Mouse (Mus musculus): ENCODE results near the gene Ifi204. TPM values are rescaled to one million over a fixed set of nuclear protein-coding genes. Genes with fewer than 3 reads are reported as not detected.
"Not testable (repeated sequence)": the region's sequence is repeated elsewhere in the genome, so short reads cannot be mapped to it uniquely, and the experiment has no call there.

Ifi204 gene
- polyA plus RNA-seq (2015; fragmentation: Nextera tagmentation; extraction: Ambion mirVana): 8.3 and 9.8 TPM in 2 replicates

- DNase-seq (ENCODE audit: low spot score): peak; percentile 9
These were observed at the start of gene Ifi204 for GRCm38 (mm10) chr1:173766848-173767617. Ifi204 (minus strand) TSS chr1:173766943.

DNA sequence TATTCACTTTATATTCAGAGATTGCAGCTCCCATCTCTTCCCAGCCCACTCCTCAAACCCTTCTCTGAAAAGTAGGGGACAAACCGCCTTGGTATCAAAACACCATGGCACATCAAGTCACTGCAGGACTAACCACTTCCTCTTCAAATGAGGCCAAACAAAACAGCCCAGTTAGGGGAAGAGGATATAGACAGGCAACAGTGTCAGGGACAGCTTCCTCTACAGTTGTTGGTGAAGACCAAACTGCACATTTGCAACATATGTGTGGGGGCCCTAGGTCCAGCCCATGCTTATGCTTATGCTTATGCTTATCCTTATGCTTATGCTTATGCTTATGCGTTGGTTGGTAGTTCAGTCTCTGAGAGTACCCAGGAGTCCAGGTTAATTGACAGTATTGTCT is 42.6 kb upstream of the Ifi204 start:
- DNase-seq (ENCODE audit: low spot score): peak; percentile 58

DNA sequence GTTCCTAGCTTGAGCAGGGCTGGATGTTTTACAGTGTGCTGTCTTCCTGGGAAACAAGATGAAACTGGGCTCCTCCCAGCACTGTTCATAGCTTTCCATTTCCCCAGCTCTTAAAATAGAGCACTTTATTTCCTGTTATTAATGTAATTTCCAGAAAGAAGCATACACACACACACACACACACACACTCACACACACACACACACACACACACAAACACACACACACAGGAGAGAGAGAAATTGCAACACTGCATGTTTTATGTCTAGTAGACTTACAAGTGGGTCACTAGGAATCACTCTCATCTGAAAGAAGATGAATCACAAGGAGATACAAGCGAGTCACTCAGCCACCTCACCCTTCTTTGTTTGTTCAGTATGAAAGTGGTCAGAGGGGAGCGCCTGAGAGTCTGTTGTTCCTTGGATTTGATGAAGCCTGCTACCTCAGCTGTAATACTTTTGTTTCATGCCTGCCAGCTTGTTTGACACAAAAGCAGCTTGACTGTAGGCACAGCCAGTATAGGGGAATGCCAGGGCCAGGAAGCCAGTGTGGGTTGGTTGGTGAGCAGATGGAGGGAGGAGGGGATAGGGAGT is 36.0 kb upstream of the Ifi204 start:
- DNase-seq (ENCODE audit: low spot score): not testable (repeated sequence)

DNA sequence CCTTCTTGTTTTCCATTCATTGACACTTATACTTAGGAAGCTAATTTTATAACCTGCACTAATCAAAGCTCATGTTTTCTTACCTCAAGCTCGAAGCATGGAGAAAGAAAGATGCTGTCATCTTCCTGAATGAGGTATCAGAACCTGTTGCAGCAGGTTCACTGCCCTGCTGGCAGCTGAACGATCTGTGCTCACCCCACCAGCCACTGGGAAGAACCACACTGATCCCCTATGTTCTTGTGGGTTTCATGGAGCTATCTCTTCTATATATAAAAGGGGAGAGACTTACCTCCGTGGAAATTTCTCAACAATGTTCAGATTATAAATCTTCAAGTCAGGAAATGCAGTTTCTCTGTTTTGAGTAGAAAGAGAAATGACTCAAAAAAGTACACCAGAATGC is 35.5 kb upstream of the Ifi204 start:
- DNase-seq (ENCODE audit: low spot score): not testable (repeated sequence)

- not testable (repeated sequence) for DNase-seq (ENCODE audit: low spot score)
These were observed 35.0 kb upstream of the Ifi204 start for GRCm38 (mm10) chr1:173801791-173802190.

DNA sequence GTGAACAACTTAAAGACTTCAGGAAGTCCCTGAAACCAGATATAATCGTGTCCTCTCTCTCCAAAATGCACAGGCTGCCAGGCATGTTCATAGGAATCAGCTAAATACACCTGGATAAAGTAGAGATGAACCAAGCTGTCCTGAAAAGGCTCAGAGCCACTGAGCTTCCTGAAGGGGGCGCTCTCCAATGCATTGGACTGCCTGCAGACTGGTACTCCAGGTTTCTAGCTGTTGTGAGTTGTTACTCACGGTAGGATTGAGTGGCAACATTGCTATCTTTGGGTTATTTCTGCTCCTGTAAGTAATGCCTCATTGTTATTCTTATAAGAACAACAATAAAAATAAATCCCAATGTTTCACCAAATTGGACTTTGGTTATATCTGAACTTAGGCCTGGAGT is 6.7 kb upstream of the Ifi204 start:
- DNase-seq (ENCODE audit: low spot score): not testable (repeated sequence)

DNA sequence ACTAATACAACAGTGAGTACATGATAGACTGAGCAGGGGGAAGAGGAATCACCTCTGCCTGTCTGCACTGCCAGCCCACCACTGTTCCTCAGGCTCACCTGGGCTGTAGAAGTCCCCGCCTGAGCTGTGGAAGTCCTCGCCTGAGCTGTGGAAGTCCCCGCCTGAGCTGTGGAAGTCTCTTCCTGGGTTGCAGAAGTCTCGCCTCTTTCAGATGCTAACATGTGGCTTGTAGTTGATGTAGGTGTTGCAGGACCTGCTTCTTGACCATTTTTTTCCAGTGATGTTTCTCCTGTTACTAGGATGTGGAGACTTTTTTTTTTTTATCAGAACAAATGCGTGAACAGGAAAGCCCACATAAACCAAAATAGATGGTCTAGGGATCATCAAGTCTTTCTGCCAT is 6.7 kb downstream of the Ifi204 start:
- not testable (repeated sequence) for DNase-seq (ENCODE audit: low spot score)

DNA sequence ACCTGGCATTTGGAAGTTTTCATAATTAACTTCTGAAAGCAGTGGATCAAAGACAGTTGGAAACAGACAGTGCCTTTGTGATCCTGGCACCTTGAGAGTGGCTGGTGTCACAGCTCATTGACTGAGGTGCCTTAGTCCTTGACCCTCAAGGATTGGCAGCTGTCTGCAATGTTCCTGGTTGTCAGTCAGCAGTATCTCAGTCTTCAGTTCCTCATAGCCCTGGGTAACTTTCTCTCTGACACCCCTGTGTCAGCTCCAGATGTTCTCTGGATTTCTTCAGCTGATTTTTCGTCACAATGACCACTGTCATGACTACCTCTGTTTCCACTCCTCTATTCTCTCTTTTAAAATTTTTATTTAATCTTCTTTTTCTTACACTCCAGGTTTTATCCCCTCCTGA is 24.5 kb downstream of the Ifi204 start:
- no peak for DNase-seq (ENCODE audit: low spot score)

DNA sequence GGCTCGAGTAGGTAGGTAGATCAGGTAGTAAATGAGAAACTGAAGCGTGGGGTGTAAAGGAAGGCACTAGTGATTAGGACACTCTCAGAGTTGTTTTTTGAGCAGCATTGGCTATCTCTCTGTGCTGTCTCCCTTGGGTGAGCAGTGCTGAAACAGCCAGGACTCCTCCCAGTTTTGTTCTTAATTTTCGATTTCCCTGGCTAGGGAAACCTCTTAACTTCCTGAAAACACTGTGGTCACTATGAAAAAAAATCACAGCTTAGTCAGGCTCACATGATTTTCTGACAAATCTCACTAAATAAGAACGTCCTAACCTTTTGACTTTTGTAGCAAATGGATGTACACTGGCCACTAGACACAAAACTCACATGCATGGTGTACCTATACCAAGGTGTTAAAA is 25.1 kb downstream of the Ifi204 start, which contains the start of gene Ifi207:
Gene Ifi207, minus strand, starts transcription at position 92 of the 400 bp plus-strand sequence.
- no peak for DNase-seq (ENCODE audit: low spot score)

- DNase-seq (ENCODE audit: low spot score): no peak
These were observed 26.2 kb downstream of the Ifi204 start for GRCm38 (mm10) chr1:173740537-173740936.

DNA sequence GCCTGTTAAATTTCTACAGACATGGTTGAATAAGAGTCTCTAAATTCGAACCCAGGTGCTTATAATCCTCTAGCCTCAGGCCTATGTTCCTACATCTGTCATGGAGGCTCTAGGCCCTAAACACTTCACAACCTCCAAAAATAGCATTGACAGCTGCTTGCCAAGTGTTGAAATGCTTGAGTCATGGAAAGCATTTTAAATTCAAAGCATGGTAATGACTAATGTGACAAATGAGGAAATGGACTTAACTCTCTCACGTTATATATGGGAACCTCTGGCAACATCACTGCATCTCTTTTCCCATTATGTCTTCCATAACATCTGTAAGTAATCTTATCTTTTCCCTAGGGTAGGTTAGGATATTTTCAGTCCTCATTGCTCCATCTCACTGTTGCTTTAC is 29.8 kb downstream of the Ifi204 start:
- DNase-seq (ENCODE audit: low spot score): no peak

DNA sequence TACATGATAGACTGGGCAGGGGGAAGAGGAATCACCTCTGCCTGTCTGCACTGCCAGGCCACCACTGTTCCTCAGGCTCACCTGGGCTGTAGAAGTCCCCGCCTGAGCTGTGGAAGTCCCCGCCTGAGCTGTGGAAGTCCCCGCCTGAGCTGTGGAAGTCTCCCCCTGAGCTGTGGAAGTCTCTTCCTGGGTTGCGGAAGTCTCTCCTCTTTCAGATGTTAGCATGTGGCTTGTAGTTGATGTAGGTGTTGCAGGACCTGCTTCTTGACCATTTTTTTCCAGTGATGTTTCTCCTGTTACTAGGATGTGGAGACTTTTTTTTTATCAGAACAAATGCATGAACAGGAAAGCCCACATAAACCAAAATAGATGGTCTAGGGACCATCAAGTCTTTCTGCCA is 31.7 kb downstream of the Ifi204 start:
- not testable (repeated sequence) for DNase-seq (ENCODE audit: low spot score)

GRCm38 (mm10) chr1:173733219-173733618 is 33.5 kb downstream of the Ifi204 start:
- no peak for DNase-seq (ENCODE audit: low spot score)

Other genes starting within 250 kb of the Ifi204 start
- gene Ifi214, start 231.0 kb downstream of the Ifi204 start, polyA plus RNA-seq (2015; fragmentation: Nextera tagmentation; extraction: Ambion mirVana): 0.13 and 0.29 TPM in 2 replicates
- 1.8 and 3.3 TPM in 2 replicates for gene Ifi213, start 167.7 kb downstream of the Ifi204 start, polyA plus RNA-seq (2015; fragmentation: Nextera tagmentation; extraction: Ambion mirVana)
- gene Ifi209, start 136.0 kb downstream of the Ifi204 start, polyA plus RNA-seq (2015; fragmentation: Nextera tagmentation; extraction: Ambion mirVana): 5.3 and 7.7 TPM in 2 replicates
- gene Ifi208, start 93.3 kb downstream of the Ifi204 start, polyA plus RNA-seq (2015; fragmentation: Nextera tagmentation; extraction: Ambion mirVana): 1.7 TPM in 2 replicates
- gene Ifi207, start 25.2 kb downstream of the Ifi204 start, polyA plus RNA-seq (2015; fragmentation: Nextera tagmentation; extraction: Ambion mirVana): 1.5 and 2.1 TPM in 2 replicates
- gene Ifi211, start 146.1 kb upstream of the Ifi204 start, polyA plus RNA-seq (2015; fragmentation: Nextera tagmentation; extraction: Ambion mirVana): 7.8 and 9.3 TPM in 2 replicates
- 79.6 and 80.1 TPM in 2 replicates for gene Mndal, start 175.5 kb upstream of the Ifi204 start, polyA plus RNA-seq (2015; fragmentation: Nextera tagmentation; extraction: Ambion mirVana)
- gene Ifi203, start 175.7 kb upstream of the Ifi204 start, polyA plus RNA-seq (2015; fragmentation: Nextera tagmentation; extraction: Ambion mirVana): 43.8 and 44.3 TPM in 2 replicates
- gene Ifi202b, start 215.8 kb upstream of the Ifi204 start, polyA plus RNA-seq (2015; fragmentation: Nextera tagmentation; extraction: Ambion mirVana): 4.4 and 6.3 TPM in 2 replicates

Data from thymus, postnatal 0 days (tissue).